Mouse (Mus musculus) erythroblast, embryonic 14.5 days (primary cell): ENCODE results near the gene Slk. TPM values are rescaled to one million over a fixed set of nuclear protein-coding genes. Genes with fewer than 3 reads are reported as not detected.

Experiments used
- H3K27me3 ChIP-seq: 2 replicates; pipeline ENCODE4 v1.6.1; 2012; ENCODE audit warnings: inconsistent platforms; ENCODE audit not compliant: control insufficient read depth
- H3K36me3 ChIP-seq: 2 replicates; pipeline ENCODE4 v1.6.1; 2012; ENCODE audit warnings: mild to moderate bottlenecking, inconsistent platforms; ENCODE audit not compliant: control insufficient read depth
- H3K4me1 ChIP-seq: 2 replicates; pipeline ENCODE4 v1.6.1; 2012; ENCODE audit warnings: inconsistent platforms; ENCODE audit not compliant: control insufficient read depth
- H3K4me3 ChIP-seq: replicated peaks from 2 replicates; pipeline ENCODE3; 2012; ENCODE audit warnings: moderate library complexity, mild to moderate bottlenecking, inconsistent platforms
- H3K9me3 ChIP-seq: 2 replicates; pipeline ENCODE4 v1.6.1; 2012; ENCODE audit warnings: low read length, inconsistent platforms, mixed read lengths; ENCODE audit not compliant: control insufficient read depth
- GATA1 ChIP-seq: IDR thresholded peaks from 2 replicates; pipeline ENCODE4 v1.6.1; 2012; ENCODE audit warnings: low read length, inconsistent platforms, mixed read lengths
- TAL1 ChIP-seq: IDR thresholded peaks from 3 replicates; pipeline ENCODE4 v1.6.1; 2012; ENCODE audit warnings: low read length, inconsistent platforms, mixed read lengths
- polyA plus RNA-seq: library from polyadenylated mRNA; stranded (reverse); fragments of >175 nt; gene quantifications from 2 replicates; pipeline ENCODE4 v1.2.3, GENCODE M21; 2012

Slk gene
- polyA plus RNA-seq, 1 experiment, result 1.1 TPM

- no peak overlapping the region for H3K4me3 ChIP-seq
- H3K36me3 ChIP-seq, result no peaks in the 10 kb centered on the region
- H3K27me3 ChIP-seq, result no peaks in the 10 kb centered on the region
- H3K9me3 ChIP-seq, result no peaks in the 10 kb centered on the region
- no peaks in the 10 kb centered on the region for H3K4me1 ChIP-seq
- TF ChIP-seq GATA1 (no peak), TAL1 (no peak)
Measured at GRCm38 (mm10) chr19:47658914-47659535, 79.5 kb downstream of the Slk start.

- H3K27me3 ChIP-seq, result no peaks in the 10 kb centered on the region
- H3K4me3 ChIP-seq, result no peak overlapping the region
- TF ChIP-seq GATA1, result no peak
- no peak for TF ChIP-seq TAL1
- H3K9me3 ChIP-seq, result no peaks in the 10 kb centered on the region
- no peaks in the 10 kb centered on the region for H3K36me3 ChIP-seq
- no peaks in the 10 kb centered on the region for H3K4me1 ChIP-seq
Measured at GRCm38 (mm10) chr19:47659765-47660408, 80.4 kb downstream of the Slk start.

GRCm38 (mm10) chr19:47667601-47668000 is 88.1 kb downstream of the Slk start:
- Histone ChIP-seq H3K4me1 (no peaks in the 10 kb centered on the region), H3K27me3 (no peaks in the 10 kb centered on the region), H3K9me3 (no peaks in the 10 kb centered on the region), H3K4me3 (no peak overlapping the region), H3K36me3 (no peaks in the 10 kb centered on the region)
- TF ChIP-seq GATA1, result no peak
- no peak for TF ChIP-seq TAL1

GRCm38 (mm10) chr19:47668399-47668798 is 88.9 kb downstream of the Slk start:
- no peaks in the 10 kb centered on the region for H3K4me1 ChIP-seq
- no peaks in the 10 kb centered on the region for H3K36me3 ChIP-seq
- no peaks in the 10 kb centered on the region for H3K27me3 ChIP-seq
- TF ChIP-seq GATA1 (no peak), TAL1 (no peak)
- no peaks in the 10 kb centered on the region for H3K9me3 ChIP-seq
- H3K4me3 ChIP-seq, result no peak overlapping the region

GRCm38 (mm10) chr19:47674419-47674818 is 94.9 kb downstream of the Slk start:
- Histone ChIP-seq H3K36me3 (no peaks in the 10 kb centered on the region), H3K4me1 (no peaks in the 10 kb centered on the region), H3K9me3 (no peaks in the 10 kb centered on the region), H3K27me3 (no peaks in the 10 kb centered on the region), H3K4me3 (no peak overlapping the region)
- TF ChIP-seq GATA1, result no peak
- no peak for TF ChIP-seq TAL1

- Histone ChIP-seq H3K4me3 (no peak overlapping the region), H3K36me3 (no peaks in the 10 kb centered on the region), H3K4me1 (no peaks in the 10 kb centered on the region), H3K27me3 (no peaks in the 10 kb centered on the region), H3K9me3 (no peaks in the 10 kb centered on the region)
- TF ChIP-seq TAL1, result no peak
- TF ChIP-seq GATA1, result no peak
Measured at GRCm38 (mm10) chr19:47678675-47679074, 99.2 kb downstream of the Slk start.

- no peak overlapping the region for H3K4me3 ChIP-seq
- TF ChIP-seq TAL1 (no peak), GATA1 (no peak)
- H3K36me3 ChIP-seq, result no peaks in the 10 kb centered on the region
- H3K9me3 ChIP-seq, result no peaks in the 10 kb centered on the region
- H3K27me3 ChIP-seq, result no peaks in the 10 kb centered on the region
- H3K4me1 ChIP-seq, result peaks cover 7% of the 10 kb centered on the region
Measured at GRCm38 (mm10) chr19:47689592-47689991, 110.1 kb downstream of the Slk start.

- peaks cover 5% of the 10 kb centered on the region for H3K27me3 ChIP-seq
- no peak within 1 kb of the TSS for H3K4me3 ChIP-seq
- H3K4me1 ChIP-seq, result peaks cover 7% of the 10 kb centered on the region
- H3K36me3 ChIP-seq, result no peaks in the 10 kb centered on the region
- TF ChIP-seq TAL1 (no peak), GATA1 (no peak)
- H3K9me3 ChIP-seq, result no peaks in the 10 kb centered on the region
Measured at GRCm38 (mm10) chr19:47691994-47692393, 112.5 kb downstream of the Slk start, which contains the start of gene Col17a1. Gene Col17a1 (minus strand): TSS chr19:47692094.

Other genes starting within 250 kb of the Slk start
- 0.10 and 0.13 TPM in 2 replicates for gene Sh3pxd2a, start 115.3 kb upstream of the Slk start, polyA plus RNA-seq
- 0.22 and 0.38 TPM in 2 replicates for gene Stn1, start 42.2 kb upstream of the Slk start, polyA plus RNA-seq
- gene Col17a1, start 112.4 kb downstream of the Slk start, polyA plus RNA-seq, result 0.01 TPM in 1 of 2 replicates, not detected in the other
- gene Sfr1, start 152.0 kb downstream of the Slk start, polyA plus RNA-seq, result 0.80 and 0.81 TPM in 2 replicates